Mouse (Mus musculus): Measurements from ENCODE around the gene Kctd3.
"Not testable (repeated sequence)": the region's sequence is repeated elsewhere in the genome, so short reads cannot be mapped to it uniquely, and the experiment has no call there.

Kctd3 gene

GRCm38 (mm10) chr1:189007239-189007979 is at the start of gene Kctd3:
TSS of gene Kctd3 (minus strand) at chr1:189007841.
- DNase-seq, result peak; percentile 99

- DNase-seq, result no peak
These were observed 49.8 kb upstream of the Kctd3 start for GRCm38 (mm10) chr1:189057425-189057824.

- no peak for DNase-seq
These were observed 48.3 kb upstream of the Kctd3 start for GRCm38 (mm10) chr1:189055933-189056332.

GRCm38 (mm10) chr1:189054941-189055551 is 47.4 kb upstream of the Kctd3 start:
- no peak for DNase-seq

GRCm38 (mm10) chr1:189054191-189054590 is 46.5 kb upstream of the Kctd3 start:
- DNase-seq, result no peak

GRCm38 (mm10) chr1:189052189-189052588 is 44.5 kb upstream of the Kctd3 start:
- no peak for DNase-seq

- no peak for DNase-seq
These were observed 42.5 kb upstream of the Kctd3 start for GRCm38 (mm10) chr1:189050122-189050521.

GRCm38 (mm10) chr1:189048331-189048730 is 40.7 kb upstream of the Kctd3 start:
- DNase-seq, result peak; percentile 34

- no peak for DNase-seq
These were observed 40.3 kb upstream of the Kctd3 start for GRCm38 (mm10) chr1:189047918-189048317.

- DNase-seq, result no peak
These were observed 39.2 kb upstream of the Kctd3 start for GRCm38 (mm10) chr1:189046831-189047230.

- no peak for DNase-seq
These were observed 38.7 kb upstream of the Kctd3 start for GRCm38 (mm10) chr1:189046301-189046700.

GRCm38 (mm10) chr1:189041261-189041660 is 33.6 kb upstream of the Kctd3 start:
- DNase-seq, result no peak

GRCm38 (mm10) chr1:189039348-189039747 is 31.7 kb upstream of the Kctd3 start:
- no peak for DNase-seq

- DNase-seq, result not testable (repeated sequence)
These were observed 25.2 kb upstream of the Kctd3 start for GRCm38 (mm10) chr1:189032817-189033216.

- DNase-seq, result no peak
These were observed 23.3 kb upstream of the Kctd3 start for GRCm38 (mm10) chr1:189030975-189031374.

- DNase-seq, result peak; percentile 33
These were observed 20.6 kb upstream of the Kctd3 start for GRCm38 (mm10) chr1:189028267-189028666.

- peak; percentile 62 for DNase-seq
These were observed 19.2 kb upstream of the Kctd3 start for GRCm38 (mm10) chr1:189026885-189027284.

- DNase-seq, result no peak
These were observed 16.1 kb upstream of the Kctd3 start for GRCm38 (mm10) chr1:189023701-189024080.

GRCm38 (mm10) chr1:189022925-189023700 is 15.5 kb upstream of the Kctd3 start:
- DNase-seq, result no peak

- no peak for DNase-seq
These were observed 7.7 kb upstream of the Kctd3 start for GRCm38 (mm10) chr1:189015372-189015771.

GRCm38 (mm10) chr1:189013587-189013921 is 5.9 kb upstream of the Kctd3 start:
- DNase-seq, result no peak

GRCm38 (mm10) chr1:189012846-189013586 is 5.4 kb upstream of the Kctd3 start:
- no peak for DNase-seq

- DNase-seq, result no peak
These were observed 3.0 kb upstream of the Kctd3 start for GRCm38 (mm10) chr1:189010671-189011070.

All from right cerebral cortex, postnatal 4 days (tissue).